Mouse (Mus musculus): Measurements from ENCODE around the gene Apom. TPM values are rescaled to one million over a fixed set of nuclear protein-coding genes. Genes with fewer than 3 reads are reported as not detected.
A peak's percentile ranks its signal among the peaks of the same experiment; 100 is the strongest.

Gene Apom
- total RNA-seq, 2 experiments from 2014 or later = not detected

- ATAC-seq (replicated peaks; ENCODE audit: low FRiP score, low TSS enrichment, poor library complexity, severe bottlenecking) = no peak
Observed at GRCm38 (mm10) chr17:35104079-35104478, 27.8 kb downstream of the Apom start.

GRCm38 (mm10) chr17:35103221-35103690 is 28.6 kb downstream of the Apom start:
- peak; percentile 29 for ATAC-seq (replicated peaks; ENCODE audit: low FRiP score, low TSS enrichment, poor library complexity, severe bottlenecking)

GRCm38 (mm10) chr17:35102299-35102698 is 29.6 kb downstream of the Apom start:
- ATAC-seq (replicated peaks; ENCODE audit: low FRiP score, low TSS enrichment, poor library complexity, severe bottlenecking) = no peak

GRCm38 (mm10) chr17:35101161-35101560 is 30.7 kb downstream of the Apom start:
- no peak for ATAC-seq (replicated peaks; ENCODE audit: low FRiP score, low TSS enrichment, poor library complexity, severe bottlenecking)

GRCm38 (mm10) chr17:35100196-35100765 is 31.6 kb downstream of the Apom start:
- no peak for ATAC-seq (replicated peaks; ENCODE audit: low FRiP score, low TSS enrichment, poor library complexity, severe bottlenecking)

GRCm38 (mm10) chr17:35097164-35097655 is 34.6 kb downstream of the Apom start:
- no peak for ATAC-seq (replicated peaks; ENCODE audit: low FRiP score, low TSS enrichment, poor library complexity, severe bottlenecking)

GRCm38 (mm10) chr17:35096597-35096996 is 35.3 kb downstream of the Apom start:
- ATAC-seq (replicated peaks; ENCODE audit: low FRiP score, low TSS enrichment, poor library complexity, severe bottlenecking) = no peak

- no peak for ATAC-seq (replicated peaks; ENCODE audit: low FRiP score, low TSS enrichment, poor library complexity, severe bottlenecking)
Observed at GRCm38 (mm10) chr17:35094475-35095365, 37.1 kb downstream of the Apom start.

- ATAC-seq (replicated peaks; ENCODE audit: low FRiP score, low TSS enrichment, poor library complexity, severe bottlenecking) = no peak
Observed at GRCm38 (mm10) chr17:35092403-35093198, 39.2 kb downstream of the Apom start.

- ATAC-seq (replicated peaks; ENCODE audit: low FRiP score, low TSS enrichment, poor library complexity, severe bottlenecking) = peak; percentile 84
Observed at GRCm38 (mm10) chr17:35090166-35090932, 41.5 kb downstream of the Apom start.

- ATAC-seq (replicated peaks; ENCODE audit: low FRiP score, low TSS enrichment, poor library complexity, severe bottlenecking) = peak; percentile 86
Observed at GRCm38 (mm10) chr17:35088825-35089644, 42.8 kb downstream of the Apom start, which contains the start of gene Abhd16a. Abhd16a (plus strand) TSS chr17:35089263.

- no peak for ATAC-seq (replicated peaks; ENCODE audit: low FRiP score, low TSS enrichment, poor library complexity, severe bottlenecking)
Observed at GRCm38 (mm10) chr17:35088151-35088550, 43.7 kb downstream of the Apom start.

- ATAC-seq (replicated peaks; ENCODE audit: low FRiP score, low TSS enrichment, poor library complexity, severe bottlenecking) = no peak
Observed at GRCm38 (mm10) chr17:35085208-35085865, 46.5 kb downstream of the Apom start, which contains the start of gene Ly6g6f. Ly6g6f (minus strand) TSS chr17:35085610.

GRCm38 (mm10) chr17:35083929-35084497 is 47.8 kb downstream of the Apom start:
- ATAC-seq (replicated peaks; ENCODE audit: low FRiP score, low TSS enrichment, poor library complexity, severe bottlenecking) = no peak

GRCm38 (mm10) chr17:35082841-35083576 is 48.8 kb downstream of the Apom start:
- ATAC-seq (replicated peaks; ENCODE audit: low FRiP score, low TSS enrichment, poor library complexity, severe bottlenecking) = no peak

GRCm38 (mm10) chr17:35080710-35081109 is 51.1 kb downstream of the Apom start:
- ATAC-seq (replicated peaks; ENCODE audit: low FRiP score, low TSS enrichment, poor library complexity, severe bottlenecking) = no peak

GRCm38 (mm10) chr17:35080248-35080647 is 51.6 kb downstream of the Apom start:
- ATAC-seq (replicated peaks; ENCODE audit: low FRiP score, low TSS enrichment, poor library complexity, severe bottlenecking) = peak; percentile 29

Measured in megakaryocyte-erythroid progenitor cell, adult 5-6 weeks (primary cell).